Mouse (Mus musculus): ENCODE results near the gene Man1c1. TPM values are rescaled to one million over a fixed set of nuclear protein-coding genes. Genes with fewer than 3 reads are reported as not detected.

The Man1c1 gene
- polyA plus RNA-seq, 1 experiment from 2014 or later, result 3.3 TPM

DNA sequence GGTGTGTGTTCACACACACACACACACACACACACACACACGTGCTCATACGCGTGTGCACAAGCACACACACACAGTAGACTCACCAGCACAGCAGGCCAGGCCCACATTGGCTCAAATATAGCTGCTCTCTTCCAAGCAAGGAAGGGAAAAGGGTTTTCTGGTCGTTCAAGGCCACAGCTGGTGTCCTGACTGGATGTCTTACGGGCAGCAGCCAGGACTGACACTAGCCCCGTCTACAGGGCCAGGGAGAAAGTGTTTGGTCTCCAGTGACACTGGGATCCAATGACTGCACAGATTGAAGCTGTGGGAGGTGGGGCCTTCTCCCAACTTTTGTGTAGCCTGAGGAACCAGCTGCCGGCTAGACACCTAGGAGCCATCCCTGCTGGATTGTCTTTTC is 52.7 kb downstream of the Man1c1 start:
- 59% methylated on average over 7 of the region's 7 CpGs for WGBS
- Histone ChIP-seq H3K27ac (no peak overlapping the region), H3K4me1 (no peaks in the 10 kb centered on the region), H3K9me3 (no peaks in the 10 kb centered on the region), H3K36me3 (no peaks in the 10 kb centered on the region), H3K27me3 (no peaks in the 10 kb centered on the region), H3K4me2 (no peak overlapping the region), H3K9ac (no peak overlapping the region), H3K4me3 (no peak overlapping the region)
- no peak for ATAC-seq (ENCODE audit: borderline replicate concordance, extremely low read depth, low FRiP score, low TSS enrichment)

DNA sequence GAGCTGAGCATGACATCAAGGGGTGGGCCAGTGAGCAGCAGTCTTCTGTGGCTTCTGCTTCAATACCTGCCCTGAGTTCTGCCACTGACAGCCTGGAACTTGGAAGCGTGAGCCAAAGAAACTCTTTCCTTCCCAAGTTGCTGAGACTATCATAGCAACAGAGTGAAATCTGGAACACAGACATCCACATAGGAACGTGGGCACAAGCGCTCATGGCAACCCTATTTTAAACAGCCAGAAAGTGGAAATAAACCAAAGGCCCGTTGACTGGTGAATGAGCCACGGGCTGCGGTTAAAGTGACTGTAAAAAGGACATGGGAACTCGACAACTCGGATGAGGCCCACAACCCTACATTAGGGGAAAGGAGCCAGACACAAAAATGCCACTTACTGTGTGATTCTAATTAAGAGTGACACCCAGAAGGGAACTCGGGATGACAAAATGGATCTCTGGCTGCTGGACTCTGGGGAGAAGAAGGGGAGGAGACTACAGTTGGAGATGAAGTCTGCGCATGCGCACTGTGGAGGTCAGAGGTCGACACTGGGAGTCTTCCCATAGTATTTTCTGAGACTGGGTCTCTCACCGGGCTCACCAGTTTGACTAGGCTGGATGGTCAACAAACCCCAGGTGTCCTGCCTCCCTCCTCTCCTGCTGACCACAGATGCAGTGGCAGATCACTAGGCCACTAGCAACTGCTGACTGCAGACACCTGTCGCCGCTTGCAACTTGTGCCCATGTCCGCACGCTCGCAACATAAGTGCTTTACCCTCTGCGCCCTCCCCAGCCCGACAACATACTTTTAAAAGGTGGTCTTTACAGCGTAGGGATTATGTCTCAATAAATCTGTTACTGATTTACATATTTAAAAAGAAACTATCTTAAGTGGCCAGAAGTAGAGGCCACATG is 58.8 kb downstream of the Man1c1 start:
- Histone ChIP-seq H3K4me3 (no peak overlapping the region), H3K36me3 (no peaks in the 10 kb centered on the region), H3K4me2 (no peak overlapping the region), H3K9ac (no peak overlapping the region), H3K27me3 (no peaks in the 10 kb centered on the region), H3K27ac (no peak overlapping the region), H3K4me1 (no peaks in the 10 kb centered on the region), H3K9me3 (no peaks in the 10 kb centered on the region)
- ATAC-seq (ENCODE audit: borderline replicate concordance, extremely low read depth, low FRiP score, low TSS enrichment), result no peak
- WGBS, result 85% methylated on average over 21 of the region's 21 CpGs

DNA sequence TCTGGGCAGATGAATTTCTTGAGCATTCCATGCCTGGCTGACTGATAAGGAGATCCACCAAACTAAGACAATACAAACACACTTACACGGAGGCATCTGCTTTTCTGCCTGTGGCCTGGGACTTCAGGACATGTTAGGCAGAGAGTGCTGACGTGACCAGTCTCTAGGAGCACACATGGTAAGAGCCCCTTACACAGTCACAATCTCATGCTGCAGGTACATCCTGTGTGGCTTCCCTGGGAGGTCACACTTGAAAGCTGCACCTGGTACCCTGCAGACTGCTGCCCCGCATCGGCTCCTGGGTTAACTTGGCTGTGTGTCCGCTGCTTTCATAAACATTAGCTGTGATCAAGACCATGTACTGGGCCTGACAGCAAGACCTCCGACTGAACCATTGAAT is 59.7 kb downstream of the Man1c1 start:
- ATAC-seq (ENCODE audit: borderline replicate concordance, extremely low read depth, low FRiP score, low TSS enrichment), result no peak
- no peak overlapping the region for H3K4me2 ChIP-seq
- H3K4me1 ChIP-seq, result no peaks in the 10 kb centered on the region
- 84% methylated on average over 6 of the region's 6 CpGs for WGBS
- no peak overlapping the region for H3K27ac ChIP-seq
- H3K9ac ChIP-seq, result no peak overlapping the region
- no peak overlapping the region for H3K4me3 ChIP-seq
- H3K36me3 ChIP-seq, result no peaks in the 10 kb centered on the region
- no peaks in the 10 kb centered on the region for H3K27me3 ChIP-seq
- H3K9me3 ChIP-seq, result no peaks in the 10 kb centered on the region

DNA sequence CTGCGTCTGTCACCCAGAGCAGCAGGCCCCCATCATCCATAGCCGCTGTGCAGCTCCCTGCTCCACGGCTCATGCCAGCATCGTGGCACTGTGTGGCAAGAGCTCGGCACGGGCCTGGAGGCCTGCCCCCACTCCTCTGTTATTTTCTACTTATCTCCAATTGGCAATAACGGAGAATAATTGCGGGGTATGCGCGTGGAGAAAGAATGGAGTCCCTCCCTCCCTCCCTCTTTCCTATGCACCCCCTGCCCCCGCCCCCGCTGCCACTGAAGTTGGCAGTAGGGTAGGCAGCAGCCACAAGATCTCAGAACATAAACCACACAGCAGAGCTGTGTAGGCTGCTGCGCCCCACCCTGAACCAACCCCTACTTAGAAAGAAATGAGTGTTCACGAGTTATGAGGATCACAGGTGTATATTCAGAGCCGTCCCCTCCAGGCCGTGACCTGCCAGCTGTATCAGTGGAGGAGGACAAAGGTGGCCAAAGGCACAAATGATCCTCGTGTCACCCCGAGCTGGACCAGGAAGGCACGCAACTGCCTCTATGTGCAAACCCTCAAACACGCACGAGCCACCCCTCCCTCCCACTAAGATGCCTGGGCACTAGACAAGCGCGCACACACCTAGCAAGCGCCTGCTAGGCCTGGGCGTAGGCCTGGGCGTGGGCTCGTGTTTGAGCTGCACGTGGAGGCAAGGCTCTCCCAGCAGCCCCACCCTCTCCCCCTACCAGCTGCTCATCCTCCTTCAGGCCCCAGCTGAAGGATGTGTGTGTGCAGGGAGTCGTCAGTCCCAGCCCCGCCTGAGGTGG is 62.2 kb downstream of the Man1c1 start:
- Histone ChIP-seq H3K27ac (no peak overlapping the region), H3K9me3 (0 out of 2 replicates have a peak, but pooled peaks cover 5% of the 10 kb centered on the region), H3K4me2 (no peak overlapping the region), H3K27me3 (no peaks in the 10 kb centered on the region), H3K4me1 (no peaks in the 10 kb centered on the region), H3K36me3 (no peaks in the 10 kb centered on the region), H3K4me3 (no peak overlapping the region), H3K9ac (no peak overlapping the region)
- WGBS, result 72% methylated on average over 30 of the region's 30 CpGs
- no peak for ATAC-seq (ENCODE audit: borderline replicate concordance, extremely low read depth, low FRiP score, low TSS enrichment)

DNA sequence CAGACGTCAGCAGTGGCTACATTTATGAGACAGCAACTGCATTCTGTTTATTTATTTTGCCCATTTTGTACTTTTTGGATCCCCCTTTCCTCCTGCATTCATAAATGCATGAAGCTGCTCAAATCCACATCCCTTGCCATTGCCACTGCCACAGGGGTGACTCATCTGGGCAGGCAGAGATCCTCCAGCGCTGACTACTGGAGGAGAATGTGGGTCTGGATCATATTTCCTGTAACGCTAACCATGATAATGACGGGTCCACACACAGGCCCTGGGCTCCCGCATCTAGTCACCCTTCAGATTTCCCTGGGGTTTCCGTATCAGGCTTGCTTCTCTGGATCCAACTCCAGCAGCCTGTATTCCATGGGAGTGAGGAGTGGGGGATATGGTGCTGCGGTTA is 64.8 kb downstream of the Man1c1 start:
- Histone ChIP-seq H3K27ac (no peak overlapping the region), H3K9ac (no peak overlapping the region), H3K27me3 (no peaks in the 10 kb centered on the region), H3K9me3 (0 out of 2 replicates have a peak, but pooled peaks cover 5% of the 10 kb centered on the region), H3K4me2 (no peak overlapping the region), H3K36me3 (no peaks in the 10 kb centered on the region), H3K4me3 (no peak overlapping the region), H3K4me1 (peaks cover 9% of the 10 kb centered on the region)
- WGBS, result 75% methylated on average over 7 of the region's 7 CpGs
- ATAC-seq (ENCODE audit: borderline replicate concordance, extremely low read depth, low FRiP score, low TSS enrichment), result no peak

DNA sequence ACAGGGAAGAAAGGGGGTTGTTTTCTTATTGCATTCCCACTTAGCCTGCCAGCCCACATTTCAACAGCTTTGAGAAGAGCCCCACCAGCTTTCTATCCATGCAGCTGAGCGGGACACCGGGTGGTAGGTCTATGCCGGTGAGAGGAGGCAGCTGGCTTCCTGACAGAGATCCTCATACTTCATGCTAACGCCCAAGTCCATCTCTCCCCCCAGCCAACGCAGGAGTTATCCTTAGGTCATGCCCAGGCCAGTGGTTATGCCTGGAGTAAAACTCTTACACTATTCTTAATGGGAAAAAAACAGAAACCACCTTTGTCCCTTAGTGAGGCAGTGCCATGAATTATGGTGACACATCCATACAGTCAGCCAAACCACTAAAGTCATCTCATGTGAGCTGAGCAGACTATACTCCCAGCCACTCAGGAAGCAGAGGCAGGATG is 66.0 kb downstream of the Man1c1 start:
- no peak overlapping the region for H3K4me2 ChIP-seq
- no peak for ATAC-seq (ENCODE audit: borderline replicate concordance, extremely low read depth, low FRiP score, low TSS enrichment)
- peaks cover 12% of the 10 kb centered on the region for H3K4me1 ChIP-seq
- H3K9ac ChIP-seq, result no peak overlapping the region
- H3K27ac ChIP-seq, result no peak overlapping the region
- H3K4me3 ChIP-seq, result no peak overlapping the region
- no peaks in the 10 kb centered on the region for H3K36me3 ChIP-seq
- H3K27me3 ChIP-seq, result no peaks in the 10 kb centered on the region
- 52% methylated on average over 5 of the region's 5 CpGs for WGBS
- 0 out of 2 replicates have a peak, but pooled peaks cover 5% of the 10 kb centered on the region for H3K9me3 ChIP-seq

DNA sequence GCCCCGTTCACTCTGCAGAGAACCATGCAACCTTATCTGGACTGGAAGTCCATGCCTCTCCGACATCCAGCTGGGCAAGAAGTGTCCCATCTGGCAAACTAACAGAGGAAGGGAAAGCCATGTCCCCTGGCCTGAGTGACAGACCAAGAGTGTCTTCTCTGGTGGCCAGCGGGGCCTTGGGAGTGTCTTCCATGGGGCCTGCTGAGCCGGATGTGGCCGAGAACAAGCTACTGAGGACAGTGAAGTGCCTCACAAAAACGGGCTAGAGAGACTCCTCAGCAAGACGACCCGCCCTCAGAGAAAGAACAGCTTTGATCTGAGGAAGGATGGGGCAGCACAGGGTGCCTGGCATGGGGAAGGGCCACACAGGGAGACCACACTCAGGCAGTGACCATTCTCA is 67.7 kb downstream of the Man1c1 start:
- H3K4me2 ChIP-seq, result no peak overlapping the region
- H3K9me3 ChIP-seq, result 0 out of 2 replicates have a peak, but pooled peaks cover 5% of the 10 kb centered on the region
- peaks cover 29% of the 10 kb centered on the region for H3K4me1 ChIP-seq
- no peak for ATAC-seq (ENCODE audit: borderline replicate concordance, extremely low read depth, low FRiP score, low TSS enrichment)
- no peaks in the 10 kb centered on the region for H3K36me3 ChIP-seq
- 0 out of 2 replicates have a peak overlapping the region, but pooled peaks have one; percentile 15 for H3K27ac ChIP-seq
- no peak overlapping the region for H3K4me3 ChIP-seq
- H3K27me3 ChIP-seq, result no peaks in the 10 kb centered on the region
- 40% methylated on average over 8 of the region's 8 CpGs for WGBS
- H3K9ac ChIP-seq, result peak overlapping the region; percentile 7; the same call in 1 of the 2 replicates

DNA sequence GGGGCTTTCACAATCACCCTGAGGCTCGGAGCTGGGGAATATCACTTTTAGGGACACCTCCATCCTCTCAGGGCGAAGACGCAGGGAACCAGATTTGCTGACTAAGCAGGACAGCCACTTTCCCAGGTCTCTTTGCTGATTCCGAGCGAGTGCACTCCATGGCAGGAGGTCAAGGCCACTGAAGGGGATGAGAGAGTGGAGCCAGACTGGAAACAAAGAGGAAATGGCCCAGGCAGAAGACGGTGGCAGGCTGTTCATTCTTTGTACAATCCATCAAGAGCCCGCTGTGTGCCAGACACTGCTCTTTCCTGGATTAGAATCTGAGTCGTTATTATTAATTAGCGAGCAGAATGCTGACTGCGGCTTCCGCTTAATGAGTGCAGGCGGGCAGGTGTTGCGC is 70.1 kb downstream of the Man1c1 start:
- whole genome bisulfite sequencing, result 72% methylated on average over 13 of the region's 13 CpGs
- ATAC-seq (ENCODE audit: borderline replicate concordance, extremely low read depth, low FRiP score, low TSS enrichment), result no peak
- H3K27me3 ChIP-seq, result no peaks in the 10 kb centered on the region
- H3K27ac ChIP-seq, result no peak overlapping the region
- H3K4me2 ChIP-seq, result no peak overlapping the region
- H3K9me3 ChIP-seq, result 0 out of 2 replicates have a peak, but pooled peaks cover 5% of the 10 kb centered on the region
- peaks cover 31% of the 10 kb centered on the region for H3K4me1 ChIP-seq
- H3K36me3 ChIP-seq, result no peaks in the 10 kb centered on the region
- H3K9ac ChIP-seq, result no peak overlapping the region
- no peak overlapping the region for H3K4me3 ChIP-seq

DNA sequence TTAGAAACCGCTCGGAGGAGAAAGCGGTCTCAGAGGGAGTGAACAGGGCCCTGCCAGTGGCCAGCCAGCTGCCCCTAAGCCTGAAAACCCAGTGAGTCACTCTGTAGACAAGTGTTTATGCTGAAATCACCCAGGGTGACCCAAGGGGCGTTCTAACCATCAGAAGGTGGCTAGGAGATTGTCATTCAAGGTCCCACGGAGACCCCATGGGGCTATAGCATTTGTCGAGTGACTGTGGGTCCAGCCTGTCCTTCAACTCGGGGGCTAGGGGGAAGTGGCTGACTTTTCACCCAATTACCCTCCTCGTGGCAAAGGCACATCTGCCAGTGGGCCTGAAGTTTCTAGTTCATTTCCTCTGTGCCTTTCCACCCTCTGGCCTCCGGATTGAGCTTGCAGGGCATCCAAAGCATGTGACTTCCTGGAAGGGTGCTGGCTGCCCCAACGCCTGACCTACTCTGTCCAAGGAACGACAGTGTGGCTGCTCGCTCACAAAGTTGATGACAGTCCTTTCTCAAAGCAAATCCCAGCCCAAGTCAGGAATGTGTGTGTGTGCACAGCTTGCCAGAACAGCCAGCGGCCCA is 71.9 kb downstream of the Man1c1 start:
- peak; percentile 74 for ATAC-seq (ENCODE audit: borderline replicate concordance, extremely low read depth, low FRiP score, low TSS enrichment)
- Histone ChIP-seq H3K4me3 (no peak overlapping the region), H3K27ac (peak overlapping the region; percentile 54), H3K4me2 (no peak overlapping the region), H3K27me3 (no peaks in the 10 kb centered on the region), H3K9ac (no peak overlapping the region), H3K4me1 (peaks cover 31% of the 10 kb centered on the region), H3K36me3 (no peaks in the 10 kb centered on the region), H3K9me3 (no peaks in the 10 kb centered on the region)
- 28% methylated on average over 13 of the region's 13 CpGs for WGBS

DNA sequence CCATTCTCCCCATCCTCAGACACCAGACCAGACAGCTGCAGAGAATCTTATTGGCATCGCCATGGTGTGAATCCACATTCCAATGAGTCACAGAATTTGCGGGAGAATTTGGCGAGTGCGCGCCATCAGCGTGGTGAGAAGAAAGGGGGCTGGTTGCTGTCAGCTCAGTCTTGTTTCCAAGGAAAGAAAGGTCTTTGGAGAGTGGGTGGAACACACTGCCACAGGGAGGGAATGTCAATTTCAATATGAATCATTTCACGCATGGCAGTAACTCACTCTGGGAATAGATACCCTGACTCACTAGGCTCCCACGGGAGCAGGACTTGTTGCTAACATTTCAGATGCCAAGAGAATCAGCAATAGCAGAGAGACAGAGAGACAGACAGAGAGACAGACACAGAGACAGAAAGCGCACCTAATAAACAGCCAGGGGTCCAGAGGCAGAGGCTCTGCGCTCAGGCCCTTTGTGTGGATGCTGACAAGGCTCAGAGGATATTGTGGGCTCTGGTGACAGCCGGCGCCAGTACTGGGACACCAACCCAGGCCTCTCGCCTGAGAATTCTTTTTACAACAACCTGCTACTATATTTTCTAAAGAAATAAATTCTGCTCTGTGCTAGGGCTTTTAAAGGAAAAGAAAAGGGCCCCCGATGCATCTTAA is 72.5 kb downstream of the Man1c1 start:
- H3K27ac ChIP-seq, result no peak overlapping the region; the same call in 1 of the 2 replicates
- no peaks in the 10 kb centered on the region for H3K27me3 ChIP-seq
- H3K4me1 ChIP-seq, result peaks cover 32% of the 10 kb centered on the region
- no peak overlapping the region for H3K9ac ChIP-seq
- no peak for ATAC-seq (ENCODE audit: borderline replicate concordance, extremely low read depth, low FRiP score, low TSS enrichment)
- H3K9me3 ChIP-seq, result no peaks in the 10 kb centered on the region
- no peak overlapping the region for H3K4me2 ChIP-seq
- H3K4me3 ChIP-seq, result no peak overlapping the region
- WGBS, result 74% methylated on average over 14 of the region's 14 CpGs
- H3K36me3 ChIP-seq, result no peaks in the 10 kb centered on the region

DNA sequence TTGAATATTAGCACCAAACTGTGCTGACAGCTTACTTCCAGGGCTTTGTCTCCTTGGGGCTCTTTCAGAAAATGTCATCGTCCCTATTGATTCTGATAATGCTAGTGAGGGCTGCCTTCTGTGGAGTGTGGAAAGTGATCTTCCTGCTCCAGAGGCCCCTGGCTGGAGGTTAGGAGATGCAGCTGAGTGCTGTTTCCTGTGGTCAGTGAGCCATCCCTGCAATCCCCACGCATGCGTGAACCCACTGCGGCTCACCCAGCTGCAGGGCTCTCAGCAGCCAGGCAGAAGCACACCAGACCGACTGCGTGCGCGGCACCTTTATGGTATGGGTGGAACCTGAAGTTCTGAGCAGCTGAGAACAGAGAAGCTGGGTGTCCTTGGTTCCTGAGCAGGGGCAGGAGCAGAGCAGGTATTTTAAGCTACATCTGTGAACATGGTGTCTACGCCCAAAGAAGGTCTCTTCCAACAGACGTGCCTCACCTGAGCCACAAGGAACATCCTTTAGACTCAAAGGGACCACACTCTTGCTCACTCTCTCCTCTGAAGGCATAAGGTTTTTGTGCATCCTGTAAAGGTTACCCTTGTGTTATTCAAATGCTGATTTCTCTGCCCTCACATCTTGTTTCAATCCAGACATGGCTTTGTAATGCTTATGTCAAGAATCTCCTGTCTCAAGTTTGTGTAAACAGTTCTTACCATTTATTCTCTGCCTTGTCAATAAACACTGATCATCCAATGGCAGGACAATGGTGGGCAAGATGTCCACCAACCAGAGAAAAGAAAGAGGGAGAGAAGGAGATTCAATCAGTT is 75.3 kb downstream of the Man1c1 start:
- ATAC-seq (ENCODE audit: borderline replicate concordance, extremely low read depth, low FRiP score, low TSS enrichment), result no peak
- WGBS, result 78% methylated on average over 10 of the region's 10 CpGs
- Histone ChIP-seq H3K9ac (no peak overlapping the region), H3K27ac (no peak overlapping the region), H3K4me3 (no peak overlapping the region), H3K27me3 (no peaks in the 10 kb centered on the region), H3K4me2 (no peak overlapping the region), H3K36me3 (no peaks in the 10 kb centered on the region), H3K4me1 (peaks cover 35% of the 10 kb centered on the region), H3K9me3 (no peaks in the 10 kb centered on the region)

Measured in lung, embryonic 15.5 days (tissue).